Mouse (Mus musculus) midbrain, embryonic 13.5 days (tissue): Measurements from ENCODE around the gene Fkbp3. TPM values are rescaled to one million over a fixed set of nuclear protein-coding genes. Genes with fewer than 3 reads are reported as not detected.
A peak's percentile ranks its signal among the peaks of the same experiment; 100 is the strongest.
"Not testable (repeated sequence)": the region's sequence is repeated elsewhere in the genome, so short reads cannot be mapped to it uniquely, and the experiment has no call there.

Experiments used
- ATAC-seq: fragments of 200-750 bp; cut with Nextera tagmentation; 2 replicates; pipeline ENCODE4 v1.8.0; 2017; ENCODE audit warnings: mild to moderate bottlenecking, moderate TSS enrichment, moderate library complexity
- H3K27ac ChIP-seq: fragments of 300-500 bp; sonication (generic); 2 replicates; pipeline ENCODE4 v1.5.1; 2015; ENCODE audit warnings: inconsistent platforms, mild to moderate bottlenecking, moderate library complexity
- H3K27me3 ChIP-seq: fragments of 300-500 bp; sonication (generic); 2 replicates; pipeline ENCODE4 v1.6.1; 2015; ENCODE audit warnings: mild to moderate bottlenecking, inconsistent platforms
- H3K36me3 ChIP-seq: fragments of 300-500 bp; sonication (generic); 2 replicates; pipeline ENCODE4 v1.6.1; 2015; ENCODE audit warnings: mild to moderate bottlenecking, inconsistent platforms
- H3K4me1 ChIP-seq: fragments of 300-500 bp; sonication (generic); replicated peaks from 2 replicates; pipeline ENCODE4 v1.6.1; 2015; ENCODE audit warnings: inconsistent platforms
- H3K4me2 ChIP-seq: fragments of 300-500 bp; sonication (generic); replicated peaks from 2 replicates; pipeline ENCODE4 v1.6.1; 2015; ENCODE audit warnings: moderate library complexity, mild to moderate bottlenecking, inconsistent platforms
- H3K4me3 ChIP-seq: fragments of 300-500 bp; sonication (generic); replicated peaks from 2 replicates; pipeline ENCODE4 v1.5.1; 2015; ENCODE audit warnings: mild to moderate bottlenecking, inconsistent platforms
- H3K9ac ChIP-seq: fragments of 300-500 bp; sonication (generic); replicated peaks from 2 replicates; pipeline ENCODE4 v1.6.1; 2015; ENCODE audit warnings: mild to moderate bottlenecking, inconsistent platforms
- H3K9me3 ChIP-seq: fragments of 300-500 bp; sonication (generic); 2 replicates; pipeline ENCODE4 v1.6.1; 2016; ENCODE audit warnings: mild to moderate bottlenecking, inconsistent platforms
- WGBS: fragments of 180-500 bp; shearing (Covaris S2); methylation state at CpG from one replicate; pipeline ENCODE4 v1.1.7; 2015; 5-methylcytosine and 5-hydroxymethylcytosine counted together
- polyA plus RNA-seq: library from polyadenylated mRNA; unstranded; fragments of >200 nt; fragmentation: Nextera tagmentation; extraction: Ambion mirVana; gene quantifications from 2 replicates; pipeline ENCODE4 v1.2.1, GENCODE M21; 2015

Gene Fkbp3
- 520 and 590 TPM in 2 replicates for polyA plus RNA-seq

GRCm38 (mm10) chr12:65073611-65074178, at the start of gene Fkbp3:
Gene Fkbp3 (minus strand): TSS chr12:65074007.
- Histone ChIP-seq H3K4me2 (peak within 1 kb of the TSS; percentile 88), H3K36me3 (peaks cover 9% of the 10 kb centered on the region), H3K27me3 (no peaks in the 10 kb centered on the region), H3K27ac (peak within 1 kb of the TSS; percentile 90), H3K4me1 (peaks cover 44% of the 10 kb centered on the region), H3K9me3 (no peaks in the 10 kb centered on the region), H3K9ac (peak within 1 kb of the TSS; percentile 90), H3K4me3 (peak within 1 kb of the TSS; percentile 86)
- peak; percentile 99 for ATAC-seq
- 1% methylated on average over 49 of the region's 49 CpGs for WGBS

DNA sequence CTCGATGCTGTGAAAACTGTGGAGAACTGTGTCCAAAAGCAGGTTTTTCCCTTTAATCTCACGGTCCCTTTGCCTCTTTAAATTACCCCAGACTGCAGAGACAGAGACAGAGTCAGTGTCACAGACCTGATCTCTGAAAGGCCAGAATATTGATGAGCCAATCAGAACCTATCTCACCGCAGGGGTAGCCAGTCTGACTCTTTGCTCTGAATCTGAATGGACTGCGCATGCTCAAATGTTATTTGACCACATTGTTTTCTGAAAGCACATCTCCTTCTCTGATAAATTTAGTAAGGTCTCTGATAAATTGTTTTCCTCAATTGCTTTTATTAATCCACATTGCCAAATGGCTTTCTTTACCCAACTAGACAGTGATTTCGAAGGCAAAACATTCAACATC, 45.6 kb upstream of the Fkbp3 start:
- H3K4me1 ChIP-seq, result no peaks in the 10 kb centered on the region
- no peaks in the 10 kb centered on the region for H3K27me3 ChIP-seq
- peaks cover 71% of the 10 kb centered on the region for H3K36me3 ChIP-seq
- no peak for ATAC-seq
- no peaks in the 10 kb centered on the region for H3K9me3 ChIP-seq
- 91% methylated on average over 5 of the region's 5 CpGs for WGBS
- H3K9ac ChIP-seq, result no peak overlapping the region
- H3K27ac ChIP-seq, result no peak overlapping the region
- H3K4me3 ChIP-seq, result no peak overlapping the region
- no peak overlapping the region for H3K4me2 ChIP-seq

GRCm38 (mm10) chr12:65118968-65119367, 45.2 kb upstream of the Fkbp3 start:
- Histone ChIP-seq H3K36me3 (peaks cover 71% of the 10 kb centered on the region), H3K27ac (no peak overlapping the region), H3K4me3 (no peak overlapping the region), H3K4me1 (no peaks in the 10 kb centered on the region), H3K9ac (no peak overlapping the region), H3K27me3 (no peaks in the 10 kb centered on the region), H3K9me3 (no peaks in the 10 kb centered on the region), H3K4me2 (no peak overlapping the region)
- no peak for ATAC-seq
- WGBS, result 85% methylated on average over 7 of the region's 7 CpGs

DNA sequence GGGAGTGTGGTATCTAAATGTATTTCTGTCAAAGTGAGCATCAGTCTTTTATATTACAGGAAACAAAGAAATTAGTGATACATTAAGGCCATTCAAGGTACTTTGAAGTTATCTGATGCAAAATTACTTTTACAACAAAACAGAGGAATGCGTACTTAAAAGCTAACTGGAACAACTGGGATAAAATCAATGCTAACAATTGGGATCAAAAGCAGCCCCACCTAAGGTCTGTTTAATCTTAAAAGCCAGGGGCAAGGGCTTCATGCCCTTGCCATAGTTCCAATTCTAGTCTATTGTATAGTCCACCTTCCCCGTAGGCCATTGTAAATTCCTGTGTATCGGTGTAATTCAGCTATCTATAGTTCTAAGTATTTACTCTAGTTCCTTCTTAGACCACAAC, 41.2 kb upstream of the Fkbp3 start:
- H3K36me3 ChIP-seq, result peaks cover 60% of the 10 kb centered on the region
- not testable (repeated sequence) for H3K9me3 ChIP-seq, H3K9ac ChIP-seq, ATAC-seq, H3K4me2 ChIP-seq, H3K27me3 ChIP-seq, H3K4me1 ChIP-seq, H3K27ac ChIP-seq, H3K4me3 ChIP-seq
- WGBS, result 91% methylated on average over 3 of the region's 3 CpGs

DNA sequence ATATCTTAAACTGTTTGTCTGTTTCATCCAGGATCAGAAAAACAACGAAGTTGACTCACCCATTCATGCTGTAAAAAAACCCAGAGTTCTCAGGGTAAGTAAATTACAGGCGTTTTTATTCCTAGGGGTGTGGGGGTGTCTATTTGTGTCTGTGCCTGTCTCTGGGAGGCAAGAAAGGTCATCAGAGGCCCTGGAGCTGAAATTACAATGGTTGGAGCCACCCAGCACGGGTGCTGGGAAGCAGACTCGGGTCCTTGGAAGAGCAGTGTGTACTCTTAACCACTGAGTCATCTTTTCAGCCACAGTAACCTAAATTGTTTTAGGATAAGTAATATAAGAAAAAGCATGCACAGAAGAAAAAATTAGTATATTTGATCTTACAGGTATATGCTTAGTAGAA, 40.1 kb upstream of the Fkbp3 start:
- ATAC-seq, result no peak
- 93% methylated on average over 4 of the region's 4 CpGs for WGBS
- H3K4me3 ChIP-seq, result no peak overlapping the region

DNA sequence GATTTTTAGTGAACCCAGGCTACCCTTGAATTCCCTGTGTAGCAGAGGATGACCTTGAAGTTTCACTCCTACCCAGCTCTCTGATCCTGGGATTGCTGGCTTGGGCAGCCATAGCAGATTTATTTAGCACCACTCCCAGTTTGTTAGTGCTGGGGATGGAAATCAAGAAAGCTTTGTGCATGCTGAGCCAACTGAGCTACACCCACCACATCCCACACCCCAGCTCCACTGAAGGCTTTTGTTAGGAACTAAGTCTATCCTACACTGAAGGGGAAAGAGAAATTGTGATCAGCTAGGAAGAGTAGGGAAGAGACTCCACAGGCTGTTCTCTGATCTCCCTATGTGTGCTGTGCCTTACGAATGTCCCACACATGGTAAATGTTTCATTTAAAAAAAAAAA, 39.0 kb upstream of the Fkbp3 start:
- ATAC-seq, result no peak
- H3K9ac ChIP-seq, result no peak overlapping the region
- WGBS, result 88% methylated on average over 1 of the region's 1 CpGs

More for the DNA sequence above, 40.1 kb upstream of the Fkbp3 start:
- H3K4me2 ChIP-seq, result no peak overlapping the region
- H3K27me3 ChIP-seq, result no peaks in the 10 kb centered on the region
- no peaks in the 10 kb centered on the region for H3K4me1 ChIP-seq
- H3K9me3 ChIP-seq, result no peaks in the 10 kb centered on the region
- peaks cover 54% of the 10 kb centered on the region for H3K36me3 ChIP-seq
- no peak overlapping the region for H3K9ac ChIP-seq
- no peak overlapping the region for H3K27ac ChIP-seq

DNA sequence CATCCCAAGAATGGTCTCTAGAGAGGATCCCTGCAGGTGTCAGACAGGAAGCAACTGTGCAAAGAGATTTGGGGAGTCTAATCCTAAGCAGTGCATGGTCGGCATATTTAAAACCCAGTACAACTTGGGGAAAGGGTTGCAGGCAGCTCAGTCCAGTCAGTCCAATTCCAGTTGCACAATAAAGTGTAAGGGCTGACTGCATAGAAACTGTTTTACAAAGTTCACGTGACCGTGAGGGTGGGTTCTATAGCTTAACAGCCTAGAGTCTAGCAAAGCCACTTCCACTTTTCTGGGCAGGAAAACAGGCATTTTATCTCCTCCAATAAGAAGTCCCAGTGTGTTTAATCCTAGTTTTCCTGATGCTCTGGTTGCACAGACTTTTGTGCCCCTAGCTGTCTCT, 37.7 kb upstream of the Fkbp3 start:
- WGBS, result 93% methylated on average over 3 of the region's 3 CpGs
- ATAC-seq, result no peak
- H3K4me1 ChIP-seq, result no peaks in the 10 kb centered on the region
- no peak overlapping the region for H3K27ac ChIP-seq
- no peak overlapping the region for H3K4me2 ChIP-seq
- H3K4me3 ChIP-seq, result no peak overlapping the region
- peaks cover 51% of the 10 kb centered on the region for H3K36me3 ChIP-seq
- H3K9ac ChIP-seq, result no peak overlapping the region
- no peaks in the 10 kb centered on the region for H3K27me3 ChIP-seq
- no peaks in the 10 kb centered on the region for H3K9me3 ChIP-seq

More for the DNA sequence above, 39.0 kb upstream of the Fkbp3 start:
- H3K4me2 ChIP-seq, result no peak overlapping the region
- no peak overlapping the region for H3K27ac ChIP-seq
- peaks cover 51% of the 10 kb centered on the region for H3K36me3 ChIP-seq
- H3K4me3 ChIP-seq, result no peak overlapping the region
- no peaks in the 10 kb centered on the region for H3K27me3 ChIP-seq
- H3K4me1 ChIP-seq, result no peaks in the 10 kb centered on the region
- H3K9me3 ChIP-seq, result no peaks in the 10 kb centered on the region

DNA sequence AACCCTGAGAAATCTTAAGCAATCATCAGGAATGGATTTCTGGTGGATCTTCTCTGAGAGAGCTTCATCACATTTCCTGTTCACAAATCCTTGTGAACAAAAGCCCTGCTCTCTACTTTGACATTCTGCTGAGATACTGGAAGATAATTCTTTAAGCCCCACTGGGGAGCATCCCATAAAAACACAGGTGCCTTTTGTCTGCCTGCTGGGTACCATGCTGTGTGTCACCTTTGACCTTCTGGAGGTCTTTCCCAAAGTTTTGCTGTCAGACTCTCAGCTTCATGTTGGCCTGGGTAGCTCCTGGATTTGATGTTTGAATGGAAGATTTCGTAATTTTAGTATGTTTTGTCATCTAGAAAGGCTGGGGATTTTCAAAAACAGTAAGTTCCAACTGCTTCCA, 34.9 kb upstream of the Fkbp3 start:
- no peak for ATAC-seq
- no peaks in the 10 kb centered on the region for H3K4me1 ChIP-seq
- 79% methylated on average over 1 of the region's 1 CpGs for WGBS

GRCm38 (mm10) chr12:65076906-65077305, 3.1 kb upstream of the Fkbp3 start:
- Histone ChIP-seq H3K36me3 (peaks cover 8% of the 10 kb centered on the region), H3K4me1 (peaks cover 45% of the 10 kb centered on the region), H3K27me3 (no peaks in the 10 kb centered on the region), H3K27ac (no peak overlapping the region), H3K4me3 (peak overlapping the region; percentile 86), H3K9ac (no peak overlapping the region), H3K4me2 (peak overlapping the region; percentile 88), H3K9me3 (no peaks in the 10 kb centered on the region)
- WGBS, result 89% methylated on average over 9 of the region's 9 CpGs
- ATAC-seq, result no peak

More for the DNA sequence above, 34.9 kb upstream of the Fkbp3 start:
- Histone ChIP-seq H3K9ac (no peak overlapping the region), H3K9me3 (no peaks in the 10 kb centered on the region), H3K27ac (no peak overlapping the region), H3K4me3 (no peak overlapping the region), H3K4me2 (no peak overlapping the region), H3K36me3 (peaks cover 57% of the 10 kb centered on the region), H3K27me3 (no peaks in the 10 kb centered on the region)

- Histone ChIP-seq H3K9ac (peak overlapping the region; percentile 90), H3K36me3 (peaks cover 8% of the 10 kb centered on the region), H3K4me2 (peak overlapping the region; percentile 88), H3K4me1 (peaks cover 45% of the 10 kb centered on the region), H3K4me3 (peak overlapping the region; percentile 86), H3K27me3 (no peaks in the 10 kb centered on the region), H3K27ac (peak overlapping the region; percentile 92), H3K9me3 (no peaks in the 10 kb centered on the region)
- under 1% methylated on average over 41 of the region's 41 CpGs for WGBS
- ATAC-seq, result peak; percentile 9; the same call in 1 of the 2 replicates
Observed at GRCm38 (mm10) chr12:65075733-65076310, 2.0 kb upstream of the Fkbp3 start.

GRCm38 (mm10) chr12:65075085-65075732, 1.4 kb upstream of the Fkbp3 start, which contains the start of gene Fancm:
Gene Fancm (plus strand): TSS chr12:65075603.
- H3K4me1 ChIP-seq, result peaks cover 45% of the 10 kb centered on the region
- ATAC-seq, result peak; percentile 28
- H3K27me3 ChIP-seq, result no peaks in the 10 kb centered on the region
- peaks cover 6% of the 10 kb centered on the region for H3K36me3 ChIP-seq
- WGBS, result 2% methylated on average over 39 of the region's 39 CpGs
- H3K9me3 ChIP-seq, result no peaks in the 10 kb centered on the region
- H3K4me2 ChIP-seq, result peak within 1 kb of the TSS; percentile 88
- H3K4me3 ChIP-seq, result peak within 1 kb of the TSS; percentile 86
- H3K27ac ChIP-seq, result peak within 1 kb of the TSS; percentile 92
- H3K9ac ChIP-seq, result peak within 1 kb of the TSS; percentile 90

- Histone ChIP-seq H3K9me3 (no peaks in the 10 kb centered on the region), H3K4me2 (peak overlapping the region; percentile 88), H3K9ac (peak overlapping the region; percentile 90), H3K4me1 (peaks cover 45% of the 10 kb centered on the region), H3K27ac (peak overlapping the region; percentile 90; the same call in 1 of the 2 replicates), H3K36me3 (0 out of 2 replicates have a peak, but pooled peaks cover 4% of the 10 kb centered on the region), H3K27me3 (no peaks in the 10 kb centered on the region), H3K4me3 (peak overlapping the region; percentile 86)
- no peak for ATAC-seq
- WGBS, result 45% methylated on average over 7 of the region's 7 CpGs
Observed at GRCm38 (mm10) chr12:65074651-65075050, 844 bp upstream of the Fkbp3 start.
